Mouse (Mus musculus) liver, embryonic 14.5 days (tissue): ENCODE results near the gene Ctnnd2.

Experiments
- CTCF ChIP-seq: IDR thresholded peaks from 2 replicates; pipeline ENCODE4 v1.5.1; 2016; ENCODE audit warnings: antibody characterized with exemption, low read depth, control low read depth
- EP300 ChIP-seq: IDR thresholded peaks from 2 replicates; pipeline ENCODE4 v1.6.1; 2016; ENCODE audit warnings: antibody characterized with exemption, low read depth

GRCm38 (mm10) chr15:30191931-30192668, 19.7 kb downstream of the Ctnnd2 start:
- TF ChIP-seq EP300 (no peak), CTCF (no peak)
